In the genomic region with DNA sequence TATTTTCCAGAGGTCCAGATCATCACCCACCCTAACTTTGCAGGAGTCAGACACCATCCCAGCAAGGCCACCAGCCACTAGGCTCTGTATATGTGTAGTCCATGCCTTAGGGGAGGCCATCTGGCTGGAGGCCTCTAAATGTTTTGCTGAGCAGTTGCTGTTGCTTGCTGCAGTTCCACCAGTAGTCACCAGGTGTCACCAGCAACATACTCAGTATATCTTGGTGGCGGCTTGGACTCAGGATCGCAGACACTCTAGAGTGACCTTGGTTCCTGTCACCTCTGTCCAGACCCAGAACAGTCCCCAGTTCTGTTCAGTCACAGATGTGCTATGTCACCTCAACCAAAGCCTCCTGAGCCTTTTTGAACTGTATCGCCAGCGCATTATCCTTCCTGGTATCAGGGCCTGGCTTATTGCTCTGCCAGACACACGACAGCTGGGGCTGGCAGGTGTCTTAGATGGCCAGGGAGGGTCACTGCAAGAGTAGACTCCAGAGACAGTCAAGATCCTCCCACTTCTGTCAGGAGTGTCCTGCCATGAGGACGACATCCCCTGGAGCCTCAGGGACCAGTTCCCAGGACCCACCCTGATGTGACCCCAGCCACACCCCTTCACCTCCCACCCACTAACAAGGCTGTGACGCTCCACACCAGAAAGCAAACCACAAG, we compare ENCODE assay signal across 7 mouse cellular contexts. TPM values are rescaled to one million over a fixed set of nuclear protein-coding genes. Genes with fewer than 3 reads are reported as not detected.
DNase-seq lines count a peak whose midpoint lies in the region; ATAC-seq lines count a peak whose summit lies in the region.

No protein-coding gene starts in this region.

- no peaks in the 10 kb centered on the region for H3K27me3 ChIP-seq in embryonic facial prominence, embryonic 14.5 days (replicated peaks; ENCODE audit: control insufficient read depth, insufficient read depth, low read length)
- H3K27me3 ChIP-seq in heart, embryonic 10.5 days (ENCODE audit: insufficient read depth, poor library complexity, severe bottlenecking), result no peaks in the 10 kb centered on the region
- H3K27me3 ChIP-seq in limb, embryonic 15.5 days, result no peaks in the 10 kb centered on the region

- peak; percentile 55 for ATAC-seq in embryonic facial prominence, embryonic 14.5 days (ENCODE audit: low read depth)
- ATAC-seq in limb, embryonic 15.5 days (ENCODE audit: insufficient number of reproducible peaks, low FRiP score, low TSS enrichment, low read depth), result 0 out of 2 replicates have a peak, but pooled peaks have one; percentile 17
- ATAC-seq in monocyte, adult 5-6 weeks (replicated peaks; ENCODE audit: insufficient number of reproducible peaks, low FRiP score, low TSS enrichment, poor library complexity, severe bottlenecking), result peak; percentile 71

- no peak overlapping the region for H3K9ac ChIP-seq in embryonic facial prominence, embryonic 14.5 days (ENCODE audit: low read depth, low read length)
- no peak overlapping the region for H3K9ac ChIP-seq in limb, embryonic 15.5 days

- no peaks in the 10 kb centered on the region for H3K9me3 ChIP-seq in embryonic facial prominence, embryonic 14.5 days (ENCODE audit: control insufficient read depth, low read length)
- H3K9me3 ChIP-seq in heart, embryonic 10.5 days, result no peaks in the 10 kb centered on the region
- no peaks in the 10 kb centered on the region for H3K9me3 ChIP-seq in limb, embryonic 15.5 days

- H3K36me3 ChIP-seq in embryonic facial prominence, embryonic 14.5 days (ENCODE audit: control insufficient read depth, insufficient read depth, low read length), result peaks cover 91% of the 10 kb centered on the region
- peaks cover 97% of the 10 kb centered on the region for H3K36me3 ChIP-seq in heart, embryonic 10.5 days
- peaks cover 100% of the 10 kb centered on the region for H3K36me3 ChIP-seq in limb, embryonic 15.5 days

- peak; percentile 89 for DNase-seq in adrenal gland, postnatal 14 days
- peak; percentile 90 for DNase-seq in embryonic facial prominence, embryonic 14.5 days (ENCODE audit: low spot score)
- peak; percentile 91 for DNase-seq in heart, embryonic 10.5 days (ENCODE audit: low spot score)
- peak; percentile 91 for DNase-seq in kidney, adult 9 months
- peak; percentile 73 to 81 for DNase-seq in spleen, postnatal 14 days (ENCODE audit: low spot score in 2 of 2)

- no peak overlapping the region for H3K4me2 ChIP-seq in embryonic facial prominence, embryonic 14.5 days (ENCODE audit: low read depth, low read length)
- no peak overlapping the region for H3K4me2 ChIP-seq in limb, embryonic 15.5 days

- no peaks in the 10 kb centered on the region for H3K4me1 ChIP-seq in embryonic facial prominence, embryonic 14.5 days (ENCODE audit: control insufficient read depth, insufficient read depth, low read length)
- peaks cover 31% of the 10 kb centered on the region for H3K4me1 ChIP-seq in heart, embryonic 10.5 days
- H3K4me1 ChIP-seq in limb, embryonic 15.5 days, result peaks cover 10% of the 10 kb centered on the region; the same call in 1 of the 2 replicates

- H3K27ac ChIP-seq in embryonic facial prominence, embryonic 14.5 days (replicated peaks; ENCODE audit: low read depth, low read length), result no peak overlapping the region; the same call in 1 of the 2 replicates
- H3K27ac ChIP-seq in heart, embryonic 10.5 days, result peak overlapping the region; percentile 68; the same call in 1 of the 2 replicates
- H3K27ac ChIP-seq in limb, embryonic 15.5 days, result 0 out of 2 replicates have a peak overlapping the region, but pooled peaks have one; percentile 14

- no peak overlapping the region for H3K4me3 ChIP-seq in embryonic facial prominence, embryonic 14.5 days (ENCODE audit: low read depth, low read length)
- no peak overlapping the region for H3K4me3 ChIP-seq in heart, embryonic 10.5 days
- H3K4me3 ChIP-seq in limb, embryonic 15.5 days, result no peak overlapping the region

- 51% methylated on average over 7 of the region's 7 CpGs for WGBS in embryonic facial prominence, embryonic 14.5 days
- WGBS in heart, embryonic 10.5 days, result 41% methylated on average over 7 of the region's 7 CpGs
- WGBS in limb, embryonic 15.5 days, result 50% methylated on average over 7 of the region's 7 CpGs

RNA-seq across cellular contexts. Expression of a gene that starts 8.8 kb away (rescaled TPM):
- total RNA-seq in adrenal gland, postnatal 14 days (2021), result 48.4 and 54.1 TPM in 2 replicates
- 211 and 239 TPM in 2 replicates for polyA plus RNA-seq in embryonic facial prominence, embryonic 14.5 days (2014; fragmentation: Nextera tagmentation; extraction: Ambion mirVana)
- 175 and 207 TPM in 2 replicates for polyA plus RNA-seq in heart, embryonic 10.5 days (2016; fragmentation: Nextera tagmentation; extraction: Ambion mirVana)
- polyA plus RNA-seq in limb, embryonic 15.5 days (2015; fragmentation: Nextera tagmentation; extraction: Ambion mirVana), result 195 and 218 TPM in 2 replicates
- 73.4 to 154 TPM (median 84.8 TPM) in 3 replicates for total RNA-seq in monocyte, adult 5-6 weeks (2017)

RNA-seq across cellular contexts. Expression of a gene that starts 21.4 kb away (rescaled TPM):
- total RNA-seq in adrenal gland, postnatal 14 days (2021), result 245 and 247 TPM in 2 replicates
- 76.4 and 84.0 TPM in 2 replicates for polyA plus RNA-seq in embryonic facial prominence, embryonic 14.5 days (2014; fragmentation: Nextera tagmentation; extraction: Ambion mirVana)
- polyA plus RNA-seq in heart, embryonic 10.5 days (2016; fragmentation: Nextera tagmentation; extraction: Ambion mirVana), result 57.1 and 82.0 TPM in 2 replicates
- 75.1 and 86.0 TPM in 2 replicates for polyA plus RNA-seq in limb, embryonic 15.5 days (2015; fragmentation: Nextera tagmentation; extraction: Ambion mirVana)
- 151 to 190 TPM (median 176 TPM) in 3 replicates for total RNA-seq in monocyte, adult 5-6 weeks (2017)

RNA-seq across cellular contexts. Expression of a gene that starts 25.3 kb away (rescaled TPM):
- 2.8 and 4.6 TPM in 2 replicates for total RNA-seq in adrenal gland, postnatal 14 days (2021)
- 3.7 and 3.8 TPM in 2 replicates for polyA plus RNA-seq in embryonic facial prominence, embryonic 14.5 days (2014; fragmentation: Nextera tagmentation; extraction: Ambion mirVana)
- 3.9 and 4.3 TPM in 2 replicates for polyA plus RNA-seq in heart, embryonic 10.5 days (2016; fragmentation: Nextera tagmentation; extraction: Ambion mirVana)
- 3.4 and 3.7 TPM in 2 replicates for polyA plus RNA-seq in limb, embryonic 15.5 days (2015; fragmentation: Nextera tagmentation; extraction: Ambion mirVana)
- total RNA-seq in monocyte, adult 5-6 weeks (2017), result 4.3 to 8.3 TPM (median 5.6 TPM) in 3 replicates

RNA-seq across cellular contexts. Expression of a gene that starts 33.4 kb away (rescaled TPM):
- 34.1 and 37.6 TPM in 2 replicates for total RNA-seq in adrenal gland, postnatal 14 days (2021)
- polyA plus RNA-seq in embryonic facial prominence, embryonic 14.5 days (2014; fragmentation: Nextera tagmentation; extraction: Ambion mirVana), result 23.2 and 26.5 TPM in 2 replicates
- polyA plus RNA-seq in heart, embryonic 10.5 days (2016; fragmentation: Nextera tagmentation; extraction: Ambion mirVana), result 57.2 and 99.3 TPM in 2 replicates
- polyA plus RNA-seq in limb, embryonic 15.5 days (2015; fragmentation: Nextera tagmentation; extraction: Ambion mirVana), result 11.6 and 27.2 TPM in 2 replicates
- 81.5 to 125 TPM (median 102 TPM) in 3 replicates for total RNA-seq in monocyte, adult 5-6 weeks (2017)

Comparison
In these comparisons a context has a peak if more than half of its experiments do, and no peak if none do; other contexts are left out.
1. ATAC-seq: peak in every context shown above with its lines; median percentile 71 in monocyte, adult 5-6 weeks; 55 in embryonic facial prominence, embryonic 14.5 days; 17 in limb, embryonic 15.5 days.